Mouse (Mus musculus) hindbrain, embryonic 16.5 days (tissue): ENCODE measurements at regions not wholly inside any gene's neighbourhood (a gene's known extent, or its start where the extent isn't known, plus 50 kb on each side); places are given as distances from the start of the nearest gene placed in this dataset.

Experiments
- ATAC-seq: fragments of 200-750 bp; cut with Nextera tagmentation; 2 replicates; pipeline ENCODE4 v1.8.0; 2017; ENCODE audit warnings: moderate TSS enrichment, moderate library complexity
- H3K27ac ChIP-seq: fragments of 300-500 bp; sonication (generic); 2 replicates; pipeline ENCODE4 v1.5.1; 2014; ENCODE audit warnings: low read depth, mild to moderate bottlenecking, control low read depth, low read length, moderate library complexity
- H3K27me3 ChIP-seq: fragments of 300-500 bp; sonication (generic); replicated peaks from 2 replicates; pipeline ENCODE4 v1.6.1; 2014; ENCODE audit warnings: low read length; ENCODE audit not compliant: control insufficient read depth, insufficient read depth
- H3K36me3 ChIP-seq: fragments of 300-500 bp; sonication (generic); 2 replicates; pipeline ENCODE4 v1.6.1; 2014; ENCODE audit warnings: mild to moderate bottlenecking, low read length, moderate library complexity, mixed read lengths; ENCODE audit not compliant: control insufficient read depth, insufficient read depth
- H3K4me1 ChIP-seq: fragments of 300-500 bp; sonication (generic); 2 replicates; pipeline ENCODE4 v1.6.1; 2014; ENCODE audit warnings: low read depth, low read length; ENCODE audit not compliant: control insufficient read depth, insufficient read depth
- H3K4me2 ChIP-seq: fragments of 300-500 bp; sonication (generic); 2 replicates; pipeline ENCODE4 v1.6.1; 2014; ENCODE audit warnings: mild to moderate bottlenecking, low read length, control low read depth, moderate library complexity
- H3K4me3 ChIP-seq: fragments of 300-500 bp; sonication (generic); 2 replicates; pipeline ENCODE4 v1.5.1; 2014; ENCODE audit warnings: mild to moderate bottlenecking, low read length, control low read depth, moderate library complexity
- H3K9ac ChIP-seq: fragments of 300-500 bp; sonication (generic); 2 replicates; pipeline ENCODE4 v1.6.1; 2014; ENCODE audit warnings: low read depth, mild to moderate bottlenecking, control low read depth, low read length, moderate library complexity
- H3K9me3 ChIP-seq: fragments of 300-500 bp; sonication (generic); 2 replicates; pipeline ENCODE4 v1.6.1; 2014; ENCODE audit warnings: mild to moderate bottlenecking, low read length, moderate library complexity; ENCODE audit not compliant: control insufficient read depth
- WGBS: fragments of 180-500 bp; shearing (Covaris S2); extraction: QIAGEN DNeasy Blood & Tissue Kit; methylation state at CpG from one replicate; pipeline ENCODE4 v1.1.7; 2014; 5-methylcytosine and 5-hydroxymethylcytosine counted together

- no peaks in the 10 kb centered on the region for H3K4me1 ChIP-seq
- H3K4me2 ChIP-seq = no peak overlapping the region
- ATAC-seq = no peak
- no peaks in the 10 kb centered on the region for H3K9me3 ChIP-seq
- WGBS = 93% methylated on average over 6 of the region's 6 CpGs
- H3K9ac ChIP-seq = no peak overlapping the region
- H3K27me3 ChIP-seq = no peaks in the 10 kb centered on the region
- no peak overlapping the region for H3K4me3 ChIP-seq
- H3K36me3 ChIP-seq = no peaks in the 10 kb centered on the region
- H3K27ac ChIP-seq = no peak overlapping the region
Measured at GRCm38 (mm10) chr1:190324562-190324961, 154.0 kb upstream of the Prox1 start.

- ATAC-seq = no peak
- Histone ChIP-seq H3K9me3 (no peaks in the 10 kb centered on the region), H3K36me3 (no peaks in the 10 kb centered on the region), H3K4me2 (no peak overlapping the region), H3K27me3 (no peaks in the 10 kb centered on the region), H3K4me1 (no peaks in the 10 kb centered on the region), H3K9ac (no peak overlapping the region), H3K27ac (no peak overlapping the region), H3K4me3 (no peak overlapping the region)
- 69% methylated on average over 9 of the region's 9 CpGs for WGBS
Measured at GRCm38 (mm10) chr1:190323671-190324070, 153.2 kb upstream of the Prox1 start.

- H3K27ac ChIP-seq = no peak overlapping the region
- no peaks in the 10 kb centered on the region; the same call in 1 of the 2 replicates for H3K27me3 ChIP-seq
- 76% methylated on average over 5 of the region's 5 CpGs for WGBS
- no peaks in the 10 kb centered on the region for H3K36me3 ChIP-seq
- no peak for ATAC-seq
- no peak overlapping the region for H3K4me2 ChIP-seq
- no peak overlapping the region for H3K4me3 ChIP-seq
- H3K9me3 ChIP-seq = no peaks in the 10 kb centered on the region
- no peak overlapping the region for H3K9ac ChIP-seq
- H3K4me1 ChIP-seq = no peaks in the 10 kb centered on the region
Measured at GRCm38 (mm10) chr1:190316175-190316574, 145.7 kb upstream of the Prox1 start.

GRCm38 (mm10) chr1:190309831-190310230 lies 139.3 kb upstream of the Prox1 start:
- no peaks in the 10 kb centered on the region for H3K4me1 ChIP-seq
- no peak overlapping the region for H3K4me3 ChIP-seq
- H3K27ac ChIP-seq = no peak overlapping the region
- H3K27me3 ChIP-seq = no peaks in the 10 kb centered on the region; the same call in 1 of the 2 replicates
- no peaks in the 10 kb centered on the region for H3K9me3 ChIP-seq
- H3K36me3 ChIP-seq = no peaks in the 10 kb centered on the region
- H3K4me2 ChIP-seq = no peak overlapping the region
- no peak overlapping the region for H3K9ac ChIP-seq
- no peak for ATAC-seq
- 82% methylated on average over 6 of the region's 6 CpGs for WGBS

- Histone ChIP-seq H3K9ac (no peak overlapping the region), H3K36me3 (no peaks in the 10 kb centered on the region), H3K4me2 (no peak overlapping the region), H3K4me3 (no peak overlapping the region), H3K27me3 (no peaks in the 10 kb centered on the region), H3K9me3 (no peaks in the 10 kb centered on the region), H3K27ac (no peak overlapping the region), H3K4me1 (no peaks in the 10 kb centered on the region)
- WGBS = 85% methylated on average over 3 of the region's 3 CpGs
- no peak for ATAC-seq
Measured at GRCm38 (mm10) chr1:190307751-190308150, 137.2 kb upstream of the Prox1 start.

GRCm38 (mm10) chr1:190297666-190298327 lies 127.3 kb upstream of the Prox1 start:
- no peak overlapping the region for H3K9ac ChIP-seq
- H3K9me3 ChIP-seq = no peaks in the 10 kb centered on the region
- H3K27me3 ChIP-seq = no peaks in the 10 kb centered on the region
- H3K4me1 ChIP-seq = no peaks in the 10 kb centered on the region
- ATAC-seq = no peak
- H3K27ac ChIP-seq = no peak overlapping the region
- WGBS = 85% methylated on average over 10 of the region's 10 CpGs
- no peak overlapping the region for H3K4me3 ChIP-seq
- H3K4me2 ChIP-seq = no peak overlapping the region
- H3K36me3 ChIP-seq = no peaks in the 10 kb centered on the region

- H3K9ac ChIP-seq = no peak overlapping the region
- no peak overlapping the region for H3K27ac ChIP-seq
- no peaks in the 10 kb centered on the region for H3K9me3 ChIP-seq
- no peak for ATAC-seq
- H3K4me2 ChIP-seq = no peak overlapping the region
- no peak overlapping the region for H3K4me3 ChIP-seq
- H3K27me3 ChIP-seq = no peaks in the 10 kb centered on the region; the same call in 1 of the 2 replicates
- 95% methylated on average over 11 of the region's 11 CpGs for WGBS
- no peaks in the 10 kb centered on the region for H3K36me3 ChIP-seq
- H3K4me1 ChIP-seq = peaks cover 10% of the 10 kb centered on the region; the same call in 1 of the 2 replicates
Measured at GRCm38 (mm10) chr1:190290061-190290460, 119.5 kb upstream of the Prox1 start.

- no peak for ATAC-seq
- no peak overlapping the region for H3K4me2 ChIP-seq
- no peak overlapping the region for H3K27ac ChIP-seq
- WGBS = 58% methylated on average over 17 of the region's 17 CpGs
- H3K4me3 ChIP-seq = no peak overlapping the region
- H3K9me3 ChIP-seq = no peaks in the 10 kb centered on the region
- H3K4me1 ChIP-seq = peaks cover 10% of the 10 kb centered on the region; the same call in 1 of the 2 replicates
- H3K36me3 ChIP-seq = no peaks in the 10 kb centered on the region
- no peaks in the 10 kb centered on the region; the same call in 1 of the 2 replicates for H3K27me3 ChIP-seq
- no peak overlapping the region for H3K9ac ChIP-seq
Measured at GRCm38 (mm10) chr1:190286481-190287145, 116.1 kb upstream of the Prox1 start.

- H3K4me3 ChIP-seq = no peak overlapping the region
- 59% methylated on average over 8 of the region's 8 CpGs for WGBS
- no peak overlapping the region for H3K4me2 ChIP-seq
- H3K27me3 ChIP-seq = no peaks in the 10 kb centered on the region; the same call in 1 of the 2 replicates
- H3K9me3 ChIP-seq = no peaks in the 10 kb centered on the region
- H3K36me3 ChIP-seq = no peaks in the 10 kb centered on the region
- H3K27ac ChIP-seq = no peak overlapping the region
- H3K4me1 ChIP-seq = peaks cover 10% of the 10 kb centered on the region; the same call in 1 of the 2 replicates
- ATAC-seq = no peak
- H3K9ac ChIP-seq = no peak overlapping the region
Measured at GRCm38 (mm10) chr1:190285636-190286035, 115.1 kb upstream of the Prox1 start.
